18 mouse cellular contexts compared by ENCODE assay signal in genomic region chr8:44948597-44948996, GRCm38 (mm10). TPM values are rescaled to one million over a fixed set of nuclear protein-coding genes. Genes with fewer than 3 reads are reported as not detected.
DNase-seq lines count a peak whose midpoint lies in the region; ATAC-seq and TF ChIP-seq lines count a peak whose summit lies in the region.
"Had no signal": no experiment of that assay in that cellular context is flagged by ENCODE, and none has a peak within 500 bp of the region (broad histone marks: within the 10 kb centered on the region; RNA-seq: fewer than 3 reads in every experiment).

No protein-coding gene starts in this region.

- DNase-seq in forebrain, postnatal 0 days: no peak
- DNase-seq in embryonic facial prominence, embryonic 14.5 days (ENCODE audit: low spot score): no peak
- DNase-seq in limb, embryonic 10.5 days (ENCODE audit: low spot score): no peak
- no peak for DNase-seq in left cerebral cortex, postnatal 36 days (ENCODE audit: low spot score in 2 of 2)
- DNase-seq in natural killer cell, adult 2 months (ENCODE audit: low spot score in 2 of 2): no peak
- DNase-seq: cerebellum, adult 18-20 months; gastrocnemius, postnatal 10 days; kidney, adult 18-20 months; liver, embryonic 13.5 days; lung, postnatal 14 days; right cerebral cortex, adult 18-20 months; spleen, adult 18-20 months had no signal

- no peaks in the 10 kb centered on the region for H3K4me1 ChIP-seq in forebrain, embryonic 12.5 days
- H3K4me1 ChIP-seq in forebrain, postnatal 0 days (ENCODE audit: insufficient read depth): 0 out of 2 replicates have a peak, but pooled peaks cover 5% of the 10 kb centered on the region
- H3K4me1 ChIP-seq in intestine, embryonic 16.5 days (ENCODE audit: control insufficient read depth, insufficient read depth, low read length): peaks cover 7% of the 10 kb centered on the region
- H3K4me1 ChIP-seq in intestine, postnatal 0 days (replicated peaks; ENCODE audit: control insufficient read depth, insufficient read depth, low read length): 0 out of 2 replicates have a peak, but pooled peaks cover 4% of the 10 kb centered on the region
- H3K4me1 ChIP-seq in embryonic facial prominence, embryonic 14.5 days (ENCODE audit: control insufficient read depth, insufficient read depth, low read length): peaks cover 7% of the 10 kb centered on the region; the same call in 1 of the 2 replicates
- peaks cover 21% of the 10 kb centered on the region for H3K4me1 ChIP-seq in limb, embryonic 10.5 days

- H3K4me2 ChIP-seq in forebrain, embryonic 12.5 days: no peak overlapping the region
- no peak overlapping the region for H3K4me2 ChIP-seq in forebrain, postnatal 0 days (ENCODE audit: low read depth)
- no peak overlapping the region for H3K4me2 ChIP-seq in intestine, embryonic 16.5 days (ENCODE audit: low read depth, low read length)
- no peak overlapping the region for H3K4me2 ChIP-seq in intestine, postnatal 0 days (replicated peaks; ENCODE audit: low read depth)
- 0 out of 2 replicates have a peak overlapping the region, but pooled peaks have one; percentile 15 for H3K4me2 ChIP-seq in embryonic facial prominence, embryonic 14.5 days (ENCODE audit: low read depth, low read length)
- H3K4me2 ChIP-seq: liver, embryonic 13.5 days had no signal

- peaks cover 41% of the 10 kb centered on the region for H3K36me3 ChIP-seq in forebrain, embryonic 12.5 days (replicated peaks)
- peaks cover 36% of the 10 kb centered on the region for H3K36me3 ChIP-seq in forebrain, postnatal 0 days (ENCODE audit: insufficient read depth)
- H3K36me3 ChIP-seq in intestine, embryonic 16.5 days (ENCODE audit: control insufficient read depth, insufficient read depth, low read length): peaks cover 40% of the 10 kb centered on the region
- peaks cover 46% of the 10 kb centered on the region for H3K36me3 ChIP-seq in intestine, postnatal 0 days (ENCODE audit: control insufficient read depth, insufficient read depth)
- peaks cover 38% of the 10 kb centered on the region for H3K36me3 ChIP-seq in embryonic facial prominence, embryonic 14.5 days (ENCODE audit: control insufficient read depth, insufficient read depth, low read length)
- H3K36me3 ChIP-seq in limb, embryonic 10.5 days: peaks cover 72% of the 10 kb centered on the region

- intact Hi-C loops in left cerebral cortex, postnatal 36 days (cut with DNase I): no loop called here

- H3K27ac ChIP-seq in forebrain, embryonic 12.5 days: no peak overlapping the region
- H3K27ac ChIP-seq in forebrain, postnatal 0 days (ENCODE audit: low read depth, low read length): no peak overlapping the region
- no peak overlapping the region for H3K27ac ChIP-seq in intestine, embryonic 16.5 days (ENCODE audit: low read length)
- H3K27ac ChIP-seq in intestine, postnatal 0 days (ENCODE audit: low read depth, low read length): no peak overlapping the region
- H3K27ac ChIP-seq in embryonic facial prominence, embryonic 14.5 days (replicated peaks; ENCODE audit: low read depth, low read length): no peak overlapping the region
- peak overlapping the region; percentile 19; the same call in 1 of the 2 replicates for H3K27ac ChIP-seq in limb, embryonic 10.5 days
- H3K27ac ChIP-seq: liver, embryonic 13.5 days; midbrain, embryonic 10.5 days; stomach, postnatal 0 days had no signal

- no peaks in the 10 kb centered on the region for H3K27me3 ChIP-seq in forebrain, embryonic 12.5 days
- H3K27me3 ChIP-seq in forebrain, postnatal 0 days (ENCODE audit: insufficient read depth, low read length): no peaks in the 10 kb centered on the region
- no peaks in the 10 kb centered on the region for H3K27me3 ChIP-seq in intestine, embryonic 16.5 days (replicated peaks; ENCODE audit: control insufficient read depth, insufficient read depth, low read length)
- no peaks in the 10 kb centered on the region for H3K27me3 ChIP-seq in intestine, postnatal 0 days (replicated peaks; ENCODE audit: control insufficient read depth, insufficient read depth, low read length)
- H3K27me3 ChIP-seq in embryonic facial prominence, embryonic 14.5 days (replicated peaks; ENCODE audit: control insufficient read depth, insufficient read depth, low read length): no peaks in the 10 kb centered on the region
- H3K27me3 ChIP-seq in limb, embryonic 10.5 days (ENCODE audit: low read depth, poor library complexity, severe bottlenecking): no peaks in the 10 kb centered on the region
- H3K27me3 ChIP-seq: liver, embryonic 13.5 days had no signal

- no peak for TF ChIP-seq CTCF in forebrain, postnatal 0 days (IDR thresholded peaks at IDR 0.05; ENCODE audit: low read depth)
- TF ChIP-seq CTCF in intestine, postnatal 0 days (IDR thresholded peaks at IDR 0.05; ENCODE audit: low read depth): no peak

- no peak overlapping the region for H3K4me3 ChIP-seq in forebrain, embryonic 12.5 days (replicated peaks)
- H3K4me3 ChIP-seq in forebrain, postnatal 0 days (ENCODE audit: low read depth, low read length): no peak overlapping the region
- H3K4me3 ChIP-seq in intestine, embryonic 16.5 days (ENCODE audit: low read length): no peak overlapping the region
- no peak overlapping the region for H3K4me3 ChIP-seq in intestine, postnatal 0 days (ENCODE audit: low read depth, low read length)
- H3K4me3 ChIP-seq in embryonic facial prominence, embryonic 14.5 days (ENCODE audit: low read depth, low read length): no peak overlapping the region
- no peak overlapping the region for H3K4me3 ChIP-seq in limb, embryonic 10.5 days
- H3K4me3 ChIP-seq: liver, embryonic 13.5 days; midbrain, embryonic 10.5 days; myocyte had no signal

- 68% methylated on average over 9 of the region's 9 CpGs for WGBS in forebrain, embryonic 12.5 days
- WGBS in forebrain, postnatal 0 days: 47% methylated on average over 9 of the region's 9 CpGs
- 76% methylated on average over 9 of the region's 9 CpGs for WGBS in intestine, embryonic 16.5 days
- 73% methylated on average over 9 of the region's 9 CpGs for WGBS in intestine, postnatal 0 days
- 33% methylated on average over 9 of the region's 9 CpGs for WGBS in embryonic facial prominence, embryonic 14.5 days
- WGBS in limb, embryonic 10.5 days: 68% methylated on average over 9 of the region's 9 CpGs

- H3K9me3 ChIP-seq in forebrain, embryonic 12.5 days: 0 out of 2 replicates have a peak, but pooled peaks cover 12% of the 10 kb centered on the region
- 0 out of 2 replicates have a peak, but pooled peaks cover 4% of the 10 kb centered on the region for H3K9me3 ChIP-seq in forebrain, postnatal 0 days (ENCODE audit: low read length)
- H3K9me3 ChIP-seq in intestine, embryonic 16.5 days (ENCODE audit: control insufficient read depth, low read length): no peaks in the 10 kb centered on the region; the same call in 1 of the 2 replicates
- H3K9me3 ChIP-seq in intestine, postnatal 0 days (ENCODE audit: control insufficient read depth): no peaks in the 10 kb centered on the region
- H3K9me3 ChIP-seq in embryonic facial prominence, embryonic 14.5 days (ENCODE audit: control insufficient read depth, low read length): no peaks in the 10 kb centered on the region; the same call in 1 of the 2 replicates
- no peaks in the 10 kb centered on the region for H3K9me3 ChIP-seq in limb, embryonic 10.5 days (replicated peaks)

- H3K9ac ChIP-seq in forebrain, embryonic 12.5 days: no peak overlapping the region
- H3K9ac ChIP-seq in forebrain, postnatal 0 days: no peak overlapping the region
- H3K9ac ChIP-seq in intestine, embryonic 16.5 days (ENCODE audit: low read depth, low read length): no peak overlapping the region
- no peak overlapping the region for H3K9ac ChIP-seq in intestine, postnatal 0 days (ENCODE audit: low read depth, low read length)
- no peak overlapping the region for H3K9ac ChIP-seq in embryonic facial prominence, embryonic 14.5 days (ENCODE audit: low read depth, low read length)
- H3K9ac ChIP-seq: liver, embryonic 13.5 days had no signal

- ATAC-seq in forebrain, embryonic 12.5 days (ENCODE audit: low FRiP score): peak; percentile 41; the same call in 1 of the 2 replicates
- no peak for ATAC-seq in forebrain, postnatal 0 days
- ATAC-seq in intestine, embryonic 16.5 days: 0 out of 2 replicates have a peak, but pooled peaks have one; percentile 7
- no peak for ATAC-seq in intestine, postnatal 0 days
- ATAC-seq in embryonic facial prominence, embryonic 14.5 days (ENCODE audit: low read depth): no peak

RNA-seq across cellular contexts. Expression of gene Fat1, which starts 13.3 kb away (rescaled TPM):
- 22.2 and 22.7 TPM in 2 replicates for polyA plus RNA-seq in forebrain, embryonic 12.5 days (2016; fragmentation: Nextera tagmentation; extraction: Ambion mirVana)
- 47.0 and 66.7 TPM in 2 replicates for total RNA-seq in forebrain, postnatal 0 days (2014; rRNA removed)
- polyA plus RNA-seq in forebrain, postnatal 0 days (2015; fragmentation: Nextera tagmentation; extraction: Ambion mirVana): 6.4 and 8.0 TPM in 2 replicates
- polyA plus RNA-seq in intestine, embryonic 16.5 days (2015; fragmentation: Nextera tagmentation; extraction: Ambion mirVana): 10.8 and 11.4 TPM in 2 replicates
- 10.4 and 10.7 TPM in 2 replicates for polyA plus RNA-seq in intestine, postnatal 0 days (2015; fragmentation: Nextera tagmentation; extraction: Ambion mirVana)
- 40.7 and 42.7 TPM in 2 replicates for polyA plus RNA-seq in embryonic facial prominence, embryonic 14.5 days (2014; fragmentation: Nextera tagmentation; extraction: Ambion mirVana)
- polyA plus RNA-seq in limb, embryonic 10.5 days (2016; fragmentation: Nextera tagmentation; extraction: Ambion mirVana): 17.2 and 20.1 TPM in 2 replicates
- 10 to 100 TPM; 28.8 to 40.0 TPM for total RNA-seq in left cerebral cortex, postnatal 36 days (2021)

Comparison
In these comparisons a context has a peak if more than half of its experiments do, and no peak if none do; other contexts are left out.
1. ATAC-seq: peak in forebrain, embryonic 12.5 days (single experiment) and intestine, embryonic 16.5 days (single experiment); none in forebrain, postnatal 0 days (single experiment), intestine, postnatal 0 days (single experiment) and embryonic facial prominence, embryonic 14.5 days (single experiment).